Mouse (Mus musculus) cerebellum, adult 2 months (tissue): ENCODE results near the gene Mucl3. TPM values are rescaled to one million over a fixed set of nuclear protein-coding genes. Genes with fewer than 3 reads are reported as not detected.

ENCODE experiments used
- DNase-seq, 2 experiments: peaks; one replicate each; pipeline ENCODE4 v3.0.0; 2021
- H3K27ac ChIP-seq: fragments of 200-500 bp; 2 replicates; pipeline ENCODE4 v1.5.1; 2012; ENCODE audit warnings: low read length, control low read depth, inconsistent platforms; ENCODE audit not compliant: insufficient read depth
- H3K27me3 ChIP-seq: fragments of 200-500 bp; 2 replicates; pipeline ENCODE4 v1.6.1; 2012; ENCODE audit warnings: inconsistent platforms, mild to moderate bottlenecking, low read length, moderate library complexity; ENCODE audit not compliant: control insufficient read depth, insufficient read depth
- H3K4me1 ChIP-seq: fragments of 200-500 bp; 2 replicates; pipeline ENCODE4 v1.6.1; 2011; ENCODE audit warnings: low read length; ENCODE audit not compliant: control insufficient read depth, insufficient read depth
- H3K4me3 ChIP-seq: fragments of 200-500 bp; replicated peaks from 2 replicates; pipeline ENCODE3; 2011; ENCODE audit warnings: mild to moderate bottlenecking, low read depth, low read length, control low read depth; ENCODE audit not compliant: insufficient read depth
- CTCF ChIP-seq: fragments of 200-500 bp; IDR thresholded peaks from 2 replicates; pipeline ENCODE4 v1.5.1; 2011; ENCODE audit warnings: low read depth, mild to moderate bottlenecking, control low read depth, low read length, moderate library complexity, borderline replicate concordance; ENCODE audit not compliant: insufficient read depth
- POLR2A ChIP-seq: fragments of 200-500 bp; IDR thresholded peaks from 2 replicates; pipeline ENCODE4 v1.6.1; 2011; ENCODE audit warnings: low read length, control low read depth, borderline replicate concordance; ENCODE audit not compliant: insufficient read depth
- WGBS: fragments of 180-500 bp; shearing (Covaris S2); methylation state at CpG from one replicate; pipeline ENCODE4 v1.1.7; 2018; 5-methylcytosine and 5-hydroxymethylcytosine counted together
- polyA plus RNA-seq: library from polyadenylated mRNA; depleted of rRNA; stranded (reverse); fragments of >200 nt; gene quantifications from 2 replicates; pipeline ENCODE4 v1.2.3, GENCODE M21; 2012

Gene Mucl3
- polyA plus RNA-seq, 1 experiment = not detected

- Histone ChIP-seq H3K4me3 (no peak overlapping the region), H3K27me3 (no peaks in the 10 kb centered on the region), H3K27ac (no peak overlapping the region), H3K4me1 (no peaks in the 10 kb centered on the region)
- no peak for DNase-seq
- WGBS = 82% methylated on average over 4 of the region's 4 CpGs
- TF ChIP-seq POLR2A (no peak), CTCF (no peak)
These were observed 26.4 kb downstream of the Mucl3 start for GRCm38 (mm10) chr17:35617127-35617526.

GRCm38 (mm10) chr17:35601736-35602354 is 41.6 kb downstream of the Mucl3 start:
- WGBS = 58% methylated on average over 8 of the region's 8 CpGs
- Histone ChIP-seq H3K4me3 (no peak overlapping the region), H3K27ac (no peak overlapping the region), H3K27me3 (no peaks in the 10 kb centered on the region), H3K4me1 (no peaks in the 10 kb centered on the region)
- DNase-seq = no peak
- TF ChIP-seq POLR2A = no peak
- no peak for TF ChIP-seq CTCF

- TF ChIP-seq CTCF (no peak), POLR2A (no peak)
- WGBS = 63% methylated on average over 2 of the region's 2 CpGs
- no peak within 1 kb of the TSS for H3K4me3 ChIP-seq
- H3K4me1 ChIP-seq = no peaks in the 10 kb centered on the region
- no peak for DNase-seq
- H3K27ac ChIP-seq = no peak within 1 kb of the TSS
- H3K27me3 ChIP-seq = no peaks in the 10 kb centered on the region
These were observed 42.2 kb downstream of the Mucl3 start, which contains the start of gene Sfta2 for GRCm38 (mm10) chr17:35601249-35601648. Sfta2 (plus strand) TSS chr17:35601549.

GRCm38 (mm10) chr17:35597399-35597798 is 46.1 kb downstream of the Mucl3 start:
- TF ChIP-seq CTCF (no peak), POLR2A (no peak)
- H3K27me3 ChIP-seq = no peaks in the 10 kb centered on the region
- H3K4me1 ChIP-seq = no peaks in the 10 kb centered on the region
- no peak overlapping the region for H3K4me3 ChIP-seq
- 92% methylated on average over 3 of the region's 3 CpGs for WGBS
- no peak for DNase-seq
- H3K27ac ChIP-seq = no peak overlapping the region

- Histone ChIP-seq H3K27ac (no peak overlapping the region), H3K27me3 (no peaks in the 10 kb centered on the region), H3K4me3 (no peak overlapping the region), H3K4me1 (no peaks in the 10 kb centered on the region)
- DNase-seq = no peak
- TF ChIP-seq CTCF (no peak), POLR2A (no peak)
- 80% methylated on average over 7 of the region's 7 CpGs for WGBS
These were observed 49.0 kb downstream of the Mucl3 start for GRCm38 (mm10) chr17:35594456-35594855.

- Histone ChIP-seq H3K4me3 (no peak overlapping the region), H3K27ac (no peak overlapping the region), H3K27me3 (no peaks in the 10 kb centered on the region), H3K4me1 (no peaks in the 10 kb centered on the region)
- WGBS = 36% methylated on average over 4 of the region's 4 CpGs
- DNase-seq = no peak
- TF ChIP-seq POLR2A (no peak), CTCF (no peak)
These were observed 49.7 kb downstream of the Mucl3 start for GRCm38 (mm10) chr17:35593786-35594185.

- WGBS = 87% methylated on average over 9 of the region's 9 CpGs
- no peak for DNase-seq
- no peak overlapping the region for H3K4me3 ChIP-seq
- no peaks in the 10 kb centered on the region for H3K4me1 ChIP-seq
- no peaks in the 10 kb centered on the region for H3K27me3 ChIP-seq
- TF ChIP-seq CTCF (no peak), POLR2A (no peak)
- no peak overlapping the region for H3K27ac ChIP-seq
These were observed 51.4 kb downstream of the Mucl3 start for GRCm38 (mm10) chr17:35592131-35592530.

- Histone ChIP-seq H3K4me1 (no peaks in the 10 kb centered on the region), H3K27ac (no peak overlapping the region), H3K27me3 (no peaks in the 10 kb centered on the region), H3K4me3 (no peak overlapping the region)
- no peak for DNase-seq
- TF ChIP-seq CTCF (no peak), POLR2A (no peak)
- WGBS = 91% methylated on average over 15 of the region's 15 CpGs
These were observed 51.8 kb downstream of the Mucl3 start for GRCm38 (mm10) chr17:35591731-35592130.
